Mouse (Mus musculus): ENCODE measurements around the gene C130026I21Rik.
"Not testable (repeated sequence)": the region's sequence is repeated elsewhere in the genome, so short reads cannot be mapped to it uniquely, and the experiment has no call there.

Gene C130026I21Rik

DNA sequence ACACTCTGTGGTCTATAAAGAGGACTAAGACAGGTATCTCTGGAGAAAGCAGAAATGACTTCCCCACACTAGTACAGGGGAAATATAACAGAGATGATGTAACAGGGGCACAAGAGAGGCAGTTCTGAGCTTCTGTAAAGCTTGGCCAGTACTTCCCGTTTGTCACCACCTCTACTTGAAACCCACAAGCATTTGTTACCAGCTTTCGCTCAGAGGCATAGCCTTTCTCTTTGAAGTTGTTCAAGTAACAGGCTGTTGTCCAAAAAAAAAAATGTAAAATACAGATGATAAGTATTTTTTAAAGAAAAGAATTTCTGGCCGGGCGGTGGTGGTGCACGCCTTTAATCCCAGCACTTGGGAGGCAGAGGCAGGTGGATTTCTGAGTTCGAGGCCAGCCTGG is 236.8 kb downstream of the C130026I21Rik start:
- not testable (repeated sequence) for DNase-seq (ENCODE audit: low read depth)

- not testable (repeated sequence) for DNase-seq (ENCODE audit: low read depth)
These were observed 240.2 kb downstream of the C130026I21Rik start for GRCm38 (mm10) chr1:85030211-85030610.

DNA sequence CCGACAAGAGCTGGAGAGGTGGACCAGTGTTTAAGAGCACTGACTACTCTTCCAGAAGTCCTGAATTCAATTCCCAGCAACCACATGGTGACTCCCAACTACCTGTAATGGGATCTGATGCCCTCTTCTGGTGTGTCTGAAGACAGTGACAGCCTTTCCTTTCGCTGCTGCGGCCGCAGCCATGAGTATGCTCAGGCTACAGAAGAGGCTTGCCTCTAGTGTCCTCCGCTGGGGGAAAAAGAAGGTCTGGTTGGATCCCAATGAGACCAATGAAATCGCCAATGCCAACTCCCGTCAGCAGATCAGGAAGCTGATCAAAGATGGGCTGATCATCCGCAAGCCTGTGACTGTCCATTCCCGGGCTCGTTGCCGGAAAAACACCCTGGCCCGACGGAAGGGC is 258.4 kb downstream of the C130026I21Rik start:
- not testable (repeated sequence) for DNase-seq (ENCODE audit: low read depth)

GRCm38 (mm10) chr1:85010947-85011346 is 259.4 kb downstream of the C130026I21Rik start:
- DNase-seq (ENCODE audit: low read depth), result not testable (repeated sequence)

GRCm38 (mm10) chr1:85007737-85008136 is 262.6 kb downstream of the C130026I21Rik start:
- not testable (repeated sequence) for DNase-seq (ENCODE audit: low read depth)

- DNase-seq (ENCODE audit: low read depth), result not testable (repeated sequence)
These were observed 271.1 kb downstream of the C130026I21Rik start for GRCm38 (mm10) chr1:84999241-84999640.

DNA sequence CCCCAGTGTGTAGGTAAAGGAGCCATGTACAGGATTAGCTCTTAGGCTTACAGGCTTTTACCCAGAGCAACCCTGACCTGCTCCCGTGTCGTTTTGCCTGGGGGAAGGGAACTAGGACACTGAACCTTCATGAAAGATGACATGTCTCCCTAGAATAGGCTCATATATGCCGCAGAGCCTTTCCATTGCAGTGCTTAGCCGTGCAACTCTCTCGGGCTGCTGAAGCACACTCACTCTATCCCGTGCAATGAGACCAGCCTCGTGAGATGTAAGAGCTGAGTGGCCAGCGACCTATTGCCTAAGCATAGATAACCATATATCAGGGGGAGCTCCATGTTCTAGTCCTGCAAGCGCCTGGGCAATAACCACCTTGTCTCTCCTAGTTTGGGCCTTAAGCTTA is 274.1 kb downstream of the C130026I21Rik start:
- not testable (repeated sequence) for DNase-seq (ENCODE audit: low read depth)

DNA sequence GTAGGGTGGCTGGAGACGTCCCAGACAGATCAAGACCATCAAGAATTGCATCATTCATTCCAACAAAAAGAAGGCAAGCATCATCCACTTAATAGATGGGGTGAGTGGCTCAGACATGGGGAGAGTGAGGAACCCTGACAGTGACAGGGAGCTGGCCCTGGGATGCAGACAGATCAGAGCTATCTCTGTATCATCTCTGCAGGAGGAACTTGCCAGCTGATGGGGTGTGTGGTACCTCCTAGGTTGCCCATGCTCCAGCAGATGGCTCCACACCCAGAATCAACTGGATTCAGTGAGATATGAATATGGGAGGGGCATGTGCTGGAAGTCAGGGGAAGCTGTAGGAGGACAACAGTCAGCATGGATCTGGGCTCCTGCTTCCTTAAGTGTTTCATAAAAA is 275.9 kb downstream of the C130026I21Rik start:
- DNase-seq (ENCODE audit: low read depth), result not testable (repeated sequence)

DNA sequence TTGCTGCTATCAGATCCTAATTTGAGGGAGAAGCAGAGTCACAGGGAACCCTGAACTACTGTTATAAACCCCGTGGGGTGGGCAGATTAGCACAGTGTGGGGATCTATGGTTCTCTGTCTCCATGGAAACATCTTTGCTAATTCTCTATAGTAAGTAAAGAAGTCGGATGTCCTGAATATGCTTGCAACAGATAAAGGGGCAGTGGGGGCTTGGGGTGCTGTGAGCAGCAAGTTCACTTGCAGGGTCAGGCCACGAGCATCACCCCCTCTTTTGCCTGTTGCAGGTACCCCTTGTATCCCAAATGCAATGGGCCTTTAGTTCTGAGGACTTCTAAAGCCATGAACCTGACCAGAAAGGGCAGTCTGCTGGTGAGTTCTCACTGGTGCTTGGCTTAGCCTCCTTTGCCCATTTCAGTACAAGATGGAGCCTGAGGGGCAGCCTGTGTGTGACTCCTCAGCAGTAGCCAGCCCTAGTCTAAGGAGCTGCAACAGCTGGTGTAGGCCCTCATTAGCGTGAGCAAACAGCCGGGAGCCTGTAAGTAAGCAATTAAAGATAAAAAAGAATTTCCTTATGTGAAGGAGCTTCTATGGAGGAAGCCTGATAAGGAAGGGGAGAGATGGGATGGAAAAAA is 276.6 kb downstream of the C130026I21Rik start:
- not testable (repeated sequence) for DNase-seq (ENCODE audit: low read depth)

DNA sequence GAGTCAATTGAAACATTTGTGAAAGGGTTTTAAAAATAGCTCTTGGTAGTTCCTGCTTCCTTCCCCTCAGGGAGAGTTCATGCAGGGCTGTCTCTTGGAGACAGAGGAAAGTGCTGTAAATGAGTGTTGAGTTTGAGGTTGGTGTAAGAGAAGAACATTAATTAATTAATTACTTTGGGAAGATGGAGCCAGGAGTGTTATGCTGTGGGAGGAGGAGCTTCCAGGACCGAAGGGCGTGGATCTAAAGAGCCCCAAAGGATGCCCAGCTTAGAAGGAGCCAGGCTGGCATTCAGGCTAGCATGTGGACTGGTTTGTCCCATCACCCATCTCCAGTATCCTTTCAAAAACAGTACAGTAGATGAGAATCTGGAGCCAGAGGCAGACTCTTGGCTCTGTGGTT is 277.1 kb downstream of the C130026I21Rik start:
- not testable (repeated sequence) for DNase-seq (ENCODE audit: low read depth)

GRCm38 (mm10) chr1:84992827-84993226 is 277.5 kb downstream of the C130026I21Rik start:
- DNase-seq (ENCODE audit: low read depth), result not testable (repeated sequence)

DNA sequence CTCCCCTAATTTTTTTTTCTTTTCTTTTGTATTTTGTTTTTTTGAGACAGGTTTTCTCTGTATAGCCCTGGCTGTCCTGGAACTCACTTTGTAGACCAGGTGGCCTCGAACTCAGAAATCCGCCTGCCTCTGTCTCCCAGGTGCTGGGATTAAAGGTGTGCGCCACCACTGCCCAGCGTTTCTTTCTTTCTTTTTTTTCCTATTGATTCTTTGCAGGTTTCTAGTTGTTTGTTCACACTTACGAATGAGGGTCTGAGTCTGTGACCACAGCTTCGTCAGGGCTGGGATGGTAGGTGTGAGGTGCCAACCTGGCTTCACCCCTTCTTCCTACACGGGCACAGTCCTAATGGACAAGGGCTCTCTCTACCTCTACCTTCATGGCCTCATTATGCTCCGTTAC is 281.3 kb downstream of the C130026I21Rik start:
- DNase-seq (ENCODE audit: low read depth), result not testable (repeated sequence)

DNA sequence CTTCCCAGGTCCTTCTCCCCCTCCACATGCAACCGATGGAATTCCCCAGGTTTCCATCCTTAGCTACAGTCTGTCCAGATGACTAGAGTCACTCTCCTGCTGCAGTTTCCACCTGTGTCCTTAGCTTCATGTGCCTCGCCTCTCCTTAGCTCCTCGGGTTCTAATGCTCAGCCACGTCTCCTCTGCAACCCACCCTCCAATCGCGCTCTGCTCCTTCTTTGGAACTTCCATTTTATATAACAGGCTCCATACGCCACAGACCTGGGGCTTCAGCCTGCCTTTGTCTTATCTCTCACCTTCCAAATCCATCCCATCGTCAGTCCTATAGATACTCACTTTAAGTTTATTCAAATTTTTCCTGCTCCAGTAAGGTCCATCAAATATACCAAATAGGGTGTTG is 282.6 kb downstream of the C130026I21Rik start:
- not testable (repeated sequence) for DNase-seq (ENCODE audit: low read depth)

DNA sequence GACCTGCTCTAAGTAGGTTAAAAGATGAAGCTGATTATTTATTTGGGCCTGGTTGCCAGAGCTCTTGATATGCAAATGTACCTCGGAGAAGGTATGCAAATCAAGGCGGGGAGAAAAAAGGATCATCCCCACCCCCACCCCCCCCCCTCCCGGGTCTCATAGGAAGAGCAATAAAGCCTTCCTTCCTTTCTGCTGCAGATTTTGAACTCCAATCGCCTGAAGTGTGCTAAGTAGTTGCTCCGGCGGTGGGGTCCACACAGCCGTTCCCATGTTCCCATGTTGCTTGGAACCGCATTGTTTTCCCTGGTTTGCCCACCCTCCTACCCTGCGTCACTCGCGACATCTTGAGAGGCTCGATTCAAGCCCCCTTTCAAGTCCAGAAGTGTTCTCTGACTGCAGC is 308.6 kb downstream of the C130026I21Rik start:
- DNase-seq (ENCODE audit: low read depth), result not testable (repeated sequence)

DNA sequence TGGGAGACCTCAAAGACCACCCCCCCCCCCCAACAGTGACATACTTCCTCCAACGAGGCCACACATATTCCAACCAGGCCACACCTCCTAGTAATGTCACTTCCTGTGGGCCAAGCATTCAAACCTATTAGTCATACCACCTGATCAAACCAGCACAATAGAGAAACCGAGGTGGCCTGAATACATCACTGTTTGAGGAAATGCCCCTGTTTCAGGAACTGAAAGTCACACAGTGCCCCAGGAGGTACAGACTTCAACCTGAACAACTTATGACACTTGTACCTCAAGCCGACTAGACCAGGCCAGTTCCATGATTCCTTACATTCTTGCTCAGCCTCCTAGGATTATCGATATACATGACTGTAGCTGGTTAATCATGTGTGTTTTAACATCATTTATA is 312.7 kb downstream of the C130026I21Rik start:
- DNase-seq (ENCODE audit: low read depth), result not testable (repeated sequence)

- not testable (repeated sequence) for DNase-seq (ENCODE audit: low read depth)
These were observed 313.6 kb downstream of the C130026I21Rik start for GRCm38 (mm10) chr1:84956771-84957170.

GRCm38 (mm10) chr1:84952456-84953181 is 317.7 kb downstream of the C130026I21Rik start:
- no peak for DNase-seq (ENCODE audit: low read depth)

DNA sequence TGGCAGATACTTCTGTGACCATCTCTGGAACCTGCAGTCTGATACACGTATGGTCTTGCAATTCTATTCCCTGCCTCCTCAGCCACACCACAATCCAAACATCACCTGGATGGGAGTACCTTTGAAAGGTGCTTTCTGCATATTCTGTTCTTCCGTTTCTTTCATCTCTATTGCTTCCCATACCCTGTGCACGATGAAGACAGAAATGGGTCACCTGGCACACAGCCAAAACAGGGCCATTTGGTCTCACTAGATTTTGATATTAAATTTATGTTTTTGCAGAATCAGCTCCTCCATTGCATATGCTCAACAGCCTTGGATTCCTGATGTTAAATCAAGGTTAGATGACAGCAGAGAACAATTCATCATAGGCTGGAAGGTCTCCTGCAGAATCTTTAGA is 318.8 kb downstream of the C130026I21Rik start:
- no peak for DNase-seq (ENCODE audit: low read depth)

- no peak for DNase-seq (ENCODE audit: low read depth)
These were observed 323.0 kb downstream of the C130026I21Rik start for GRCm38 (mm10) chr1:84947390-84947789.

GRCm38 (mm10) chr1:84945950-84946349 is 324.4 kb downstream of the C130026I21Rik start:
- DNase-seq (ENCODE audit: low read depth), result no peak

GRCm38 (mm10) chr1:84943549-84943948 is 326.8 kb downstream of the C130026I21Rik start:
- no peak for DNase-seq (ENCODE audit: low read depth)
